Mouse (Mus musculus) right cerebral cortex, postnatal 14 days (tissue): ENCODE results near the gene Tmem108.

Experiments
- DNase-seq: peaks from one replicate; pipeline ENCODE4 v3.0.0; 2022

The Tmem108 gene

DNA sequence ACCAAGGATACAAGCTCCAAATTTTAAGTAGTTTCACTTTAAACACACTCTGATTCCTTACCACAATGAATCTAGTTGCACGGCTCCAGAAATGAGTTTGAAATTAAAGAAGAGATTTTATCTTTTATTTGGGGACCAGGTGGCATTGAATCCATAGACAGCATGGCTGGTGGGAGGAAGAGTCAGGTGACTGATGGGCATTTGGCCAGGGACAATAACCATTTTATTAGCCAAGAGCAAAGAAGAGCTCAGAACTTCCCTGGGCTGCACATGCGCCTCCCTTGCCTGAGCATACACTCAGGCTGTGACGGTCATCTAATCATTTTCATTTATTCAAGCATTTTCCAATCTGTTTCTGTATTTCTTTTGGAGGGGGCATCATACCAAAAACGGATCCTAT is 135.5 kb downstream of the Tmem108 start:
- DNase-seq: no peak

DNA sequence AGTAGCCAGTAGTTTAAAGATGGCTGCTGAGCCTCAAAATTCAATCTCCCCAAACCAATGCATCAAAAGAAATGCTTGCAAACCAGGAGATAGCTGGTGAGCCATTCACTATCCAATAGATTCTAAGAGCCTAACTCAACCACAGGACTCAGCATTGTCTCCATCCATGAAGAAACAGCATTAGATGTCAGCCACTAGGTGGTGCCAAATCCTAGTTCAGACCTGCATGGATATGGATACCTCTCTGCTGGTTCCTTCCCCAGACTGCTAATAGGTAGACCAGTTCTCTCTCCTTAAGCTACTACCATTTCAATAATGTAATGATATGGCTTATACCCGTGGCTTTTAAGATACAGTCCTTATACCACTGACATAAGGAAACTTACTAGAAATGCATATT is 137.0 kb downstream of the Tmem108 start:
- DNase-seq: peak; percentile 65

DNA sequence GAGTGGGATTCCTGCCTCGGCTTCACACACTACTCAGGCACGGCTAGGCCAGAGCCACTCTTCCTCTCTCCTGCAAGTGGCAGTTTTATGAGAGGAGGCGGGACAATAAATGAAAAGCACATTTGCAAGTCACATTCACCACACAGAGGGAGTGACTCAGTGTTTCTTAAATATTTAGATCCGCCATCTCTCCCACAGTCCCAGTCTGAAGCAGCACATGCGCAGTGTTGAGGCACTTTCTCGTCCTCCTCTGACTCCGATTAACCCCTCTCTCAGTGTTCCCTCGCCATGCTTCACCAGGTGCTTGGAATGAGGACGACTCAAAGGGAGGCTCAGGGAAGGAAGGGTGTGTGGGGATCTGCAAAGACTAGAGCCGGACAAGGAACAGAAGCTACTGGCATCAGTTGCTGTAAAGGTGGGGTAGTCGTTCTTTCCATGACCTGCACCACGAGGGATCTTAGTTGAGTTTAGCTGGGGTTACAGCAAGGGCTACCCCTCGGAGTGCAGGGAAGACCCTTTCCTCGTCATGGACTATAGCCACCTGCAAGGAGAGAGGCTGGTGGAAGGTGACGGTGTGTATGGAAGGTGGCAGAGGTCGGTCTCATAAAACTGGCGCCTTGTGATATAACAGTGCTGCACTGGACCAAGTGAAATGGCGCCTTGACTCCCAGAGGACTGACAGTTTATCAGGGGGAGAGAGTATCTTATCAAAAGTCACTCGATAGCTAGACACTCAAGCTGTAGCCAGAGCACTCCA is 137.9 kb downstream of the Tmem108 start:
- peak; percentile 58 for DNase-seq

DNA sequence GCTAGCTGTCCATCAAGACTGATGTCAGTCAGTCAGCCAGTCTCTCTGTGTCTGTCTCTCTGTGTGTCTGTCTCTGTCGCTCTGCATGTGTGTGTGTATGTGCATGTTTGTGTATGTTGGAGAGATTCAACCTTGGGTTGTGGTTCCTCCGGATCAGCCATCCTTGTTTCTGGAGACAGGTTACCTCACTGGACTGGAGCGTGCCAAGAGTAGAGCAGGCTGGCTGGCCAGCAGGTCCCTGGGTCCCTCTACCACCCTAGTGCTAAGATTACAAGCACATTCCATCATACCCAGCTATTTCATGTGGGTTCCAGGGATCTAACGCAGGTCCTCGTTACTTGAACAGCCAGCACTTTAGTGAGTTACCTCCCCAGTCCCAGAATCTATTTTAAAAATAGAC is 138.6 kb downstream of the Tmem108 start:
- no peak for DNase-seq

DNA sequence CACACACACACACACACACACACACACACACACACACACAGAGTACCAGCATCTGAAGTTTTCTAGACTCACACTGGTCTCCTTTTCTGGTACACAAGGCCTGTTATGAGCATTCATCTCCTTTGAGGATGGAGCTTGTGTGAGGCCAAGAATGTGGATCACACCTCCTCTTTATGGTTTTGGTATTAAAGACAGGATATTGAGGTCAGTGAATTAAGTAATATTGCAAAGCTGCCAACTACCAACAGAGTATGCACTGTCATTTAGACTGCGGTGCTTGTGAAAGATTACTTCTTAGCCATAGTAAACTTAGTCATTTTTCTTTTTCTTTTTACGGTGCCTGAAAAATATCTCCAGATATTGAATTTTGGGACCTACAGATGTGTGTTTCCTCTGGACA is 139.8 kb downstream of the Tmem108 start:
- no peak for DNase-seq

DNA sequence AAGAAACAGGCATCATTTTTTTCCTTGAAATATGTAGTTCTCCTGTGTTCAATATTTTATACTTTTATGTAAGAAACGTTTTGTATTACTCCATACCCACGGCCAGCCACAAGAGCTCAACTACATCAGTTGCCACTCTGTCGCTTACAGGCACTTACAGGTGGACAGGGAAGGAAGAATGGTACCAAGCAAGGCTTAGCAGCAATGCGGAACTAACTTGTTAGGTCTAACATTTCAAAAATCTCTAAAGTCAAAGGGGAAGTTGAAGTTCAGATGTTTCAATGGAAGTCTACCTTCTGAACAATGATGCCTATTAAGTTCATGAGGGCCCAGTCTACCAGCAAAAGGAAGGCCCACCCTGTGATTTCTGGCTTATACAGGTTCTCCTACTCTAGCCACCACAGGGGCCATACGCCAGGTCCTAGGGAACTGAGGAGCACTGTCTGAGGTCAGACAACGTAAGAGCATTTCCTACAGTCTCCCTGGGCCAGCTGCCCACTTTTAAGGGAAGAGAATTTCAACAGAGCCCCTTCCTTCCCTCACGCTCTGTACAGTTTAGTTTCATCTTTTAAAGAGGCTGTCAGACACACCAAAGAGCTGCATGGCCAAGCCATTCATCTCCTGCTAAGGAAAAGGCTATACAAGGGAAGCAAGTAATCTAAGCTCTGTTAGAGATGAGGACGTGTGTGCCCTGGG is 141.0 kb downstream of the Tmem108 start:
- DNase-seq: no peak

DNA sequence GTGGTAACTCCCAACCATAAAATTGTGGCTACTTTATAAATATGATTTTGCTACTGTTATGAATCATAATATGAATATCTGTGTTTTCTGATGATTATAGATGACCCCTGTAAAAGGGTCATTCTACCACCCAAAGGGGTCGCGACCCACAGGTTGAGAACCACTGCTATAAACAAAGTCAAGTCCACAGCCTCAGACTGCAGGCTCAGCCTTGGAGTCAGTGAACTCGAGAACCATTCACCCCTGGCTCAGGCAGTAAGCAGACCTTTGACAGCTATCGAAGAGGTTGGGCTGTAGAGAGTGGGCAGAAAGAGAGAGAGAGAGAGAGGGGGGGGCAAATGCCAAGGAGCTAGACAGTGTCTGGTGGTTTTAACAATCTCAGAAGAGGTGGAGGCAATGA is 147.4 kb downstream of the Tmem108 start:
- DNase-seq: no peak

DNA sequence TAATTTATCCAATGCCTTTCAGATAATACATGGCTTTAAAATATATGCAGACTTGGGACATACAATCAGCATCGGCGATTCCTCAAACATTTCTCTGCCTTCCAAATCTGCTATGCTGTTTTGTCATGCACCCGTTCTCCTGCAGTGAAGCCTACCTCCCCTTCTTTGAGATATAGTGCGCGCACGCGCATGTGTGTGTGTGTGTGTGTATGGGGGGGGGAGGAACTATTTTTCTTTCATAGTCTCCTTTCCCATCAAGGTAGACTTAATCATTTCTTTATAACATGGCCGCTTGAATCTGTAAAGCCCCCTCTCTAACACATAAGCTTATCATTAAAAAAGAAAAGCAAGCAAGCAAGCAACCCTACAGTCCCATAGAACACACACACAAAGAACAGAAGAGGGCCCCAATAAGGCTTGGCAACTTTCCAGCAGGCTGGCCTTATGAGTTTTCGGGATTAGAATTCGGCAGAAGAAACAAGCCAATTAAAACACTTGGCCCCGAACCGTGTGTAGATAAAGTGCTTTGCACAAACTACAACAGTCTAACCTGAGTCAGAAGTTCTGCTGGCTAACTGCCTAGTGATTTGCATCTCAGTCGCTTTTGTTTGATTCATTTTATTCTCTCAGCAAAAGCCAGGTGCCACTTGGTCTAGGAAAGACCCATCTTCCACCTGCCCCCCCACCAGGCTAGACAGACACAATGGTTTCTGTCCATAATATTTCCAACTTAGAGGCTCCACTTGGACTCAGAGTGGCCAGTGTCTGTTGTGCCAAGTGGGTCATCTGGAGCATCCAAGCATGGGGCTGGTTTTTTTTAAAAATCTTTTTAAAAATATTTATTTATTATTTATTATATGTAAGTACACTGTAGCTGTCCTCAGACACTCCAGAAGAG is 153.2 kb downstream of the Tmem108 start:
- DNase-seq: no peak

DNA sequence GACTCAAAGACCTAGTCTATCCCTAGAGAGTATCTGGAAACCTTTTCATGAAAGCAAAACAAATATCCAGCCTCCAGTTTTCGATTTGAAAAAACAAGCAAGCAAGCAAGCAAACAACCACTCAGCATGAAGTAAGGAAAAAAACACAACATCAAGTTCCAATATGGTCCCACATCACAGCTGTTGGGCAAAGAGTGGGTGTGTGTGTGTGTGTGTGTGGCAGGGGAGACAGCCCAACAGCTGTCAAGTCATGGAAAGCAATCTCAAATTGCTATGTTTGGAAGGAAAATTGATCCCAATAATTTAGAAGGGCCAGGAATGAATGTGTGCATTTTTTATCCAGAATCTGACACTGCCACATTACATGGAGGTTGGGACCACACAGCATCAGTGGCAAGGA is 155.6 kb downstream of the Tmem108 start:
- no peak for DNase-seq

DNA sequence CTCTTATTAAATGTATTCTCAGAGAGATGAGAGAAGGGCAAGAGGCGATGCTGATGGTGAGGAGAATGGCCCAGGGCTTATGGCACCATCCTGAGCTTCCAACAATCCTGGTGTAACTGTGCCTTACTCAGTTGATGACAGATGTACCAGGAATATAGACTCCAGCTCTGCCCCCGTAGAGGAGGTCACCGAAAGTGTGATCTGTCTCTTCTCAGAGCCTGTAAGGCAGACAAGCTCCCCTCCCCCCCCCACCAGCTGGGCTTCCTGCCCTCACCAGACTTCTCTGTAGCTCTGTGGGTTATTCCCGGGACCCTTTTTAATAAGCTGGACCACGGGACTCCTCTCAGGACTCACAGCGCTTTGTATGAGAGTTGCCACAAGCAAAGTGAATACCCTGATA is 157.8 kb downstream of the Tmem108 start:
- DNase-seq: no peak

DNA sequence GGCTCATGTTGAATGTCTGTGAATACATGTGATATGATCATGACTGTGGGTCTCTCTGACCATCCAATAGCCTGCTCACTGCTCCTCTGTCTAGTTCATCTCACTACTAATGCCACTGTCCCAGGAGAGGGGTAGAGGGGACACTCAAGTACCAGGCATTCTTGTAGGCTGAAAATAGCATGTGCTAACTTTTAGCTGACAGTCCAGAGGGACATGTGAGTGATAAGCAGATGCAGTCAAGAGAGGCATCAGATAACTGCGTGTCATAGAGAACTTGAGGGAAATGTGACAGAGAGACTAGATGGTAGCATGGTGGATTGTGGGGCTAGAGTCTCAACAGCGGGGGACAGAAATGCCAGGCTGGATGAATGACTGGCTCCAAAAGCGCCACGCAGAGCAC is 159.8 kb downstream of the Tmem108 start:
- DNase-seq: no peak

DNA sequence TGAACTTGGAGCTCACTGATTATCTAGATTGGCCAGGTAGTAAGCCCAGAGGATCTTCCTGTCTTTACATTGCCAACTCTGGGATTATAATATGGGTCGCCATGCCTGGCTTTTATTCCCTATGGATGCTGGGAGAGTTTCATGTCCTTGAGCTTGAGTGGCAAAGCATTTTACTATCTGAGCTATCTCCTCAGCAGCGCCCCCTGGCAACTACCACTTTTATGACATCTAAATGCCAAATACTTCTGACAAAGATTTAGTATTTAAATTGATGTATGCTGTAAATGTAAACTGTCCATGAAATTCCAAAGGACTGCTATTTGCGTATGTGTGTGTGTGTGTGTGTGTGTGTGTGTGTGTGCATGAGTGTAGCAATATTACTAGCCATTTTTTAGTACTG is 160.8 kb downstream of the Tmem108 start:
- no peak for DNase-seq

DNA sequence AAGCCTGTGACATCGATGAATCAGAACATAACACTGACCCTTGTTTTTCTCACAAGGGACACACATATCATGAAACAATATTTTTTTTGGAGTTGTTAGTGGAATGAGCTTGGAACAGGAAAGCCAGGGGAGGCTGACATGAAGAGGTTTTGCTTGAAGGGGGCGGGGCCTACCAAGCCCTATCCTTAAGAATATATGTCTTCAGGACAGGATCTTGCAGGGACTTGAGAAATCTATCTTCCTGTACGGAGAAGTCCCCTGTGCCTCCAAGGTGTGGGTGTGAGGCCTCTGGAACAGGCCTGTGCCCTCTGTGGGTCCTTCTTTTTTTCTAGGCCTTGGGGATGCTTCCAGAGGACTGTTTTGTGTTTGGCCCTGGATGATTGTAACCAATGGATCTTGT is 161.7 kb downstream of the Tmem108 start:
- no peak for DNase-seq

DNA sequence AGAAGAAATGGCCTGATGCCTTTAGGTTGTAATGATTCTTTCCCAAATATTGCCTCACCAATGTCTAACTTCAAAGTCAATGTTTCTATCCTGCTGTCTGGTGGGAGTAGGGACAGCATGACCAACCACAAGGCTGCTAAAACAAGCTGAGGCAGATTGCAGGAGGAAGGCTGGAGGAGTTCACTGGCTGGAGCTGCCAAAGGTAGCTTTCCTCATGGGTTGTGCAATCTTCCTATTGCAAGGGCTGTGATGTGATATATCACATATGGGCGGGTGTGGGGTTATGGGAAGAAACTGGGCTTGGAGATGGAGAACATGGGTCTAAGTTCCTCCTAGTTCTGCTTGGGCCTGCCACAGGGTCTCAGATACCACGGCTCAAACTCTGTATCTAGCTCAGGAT is 163.8 kb downstream of the Tmem108 start:
- no peak for DNase-seq

DNA sequence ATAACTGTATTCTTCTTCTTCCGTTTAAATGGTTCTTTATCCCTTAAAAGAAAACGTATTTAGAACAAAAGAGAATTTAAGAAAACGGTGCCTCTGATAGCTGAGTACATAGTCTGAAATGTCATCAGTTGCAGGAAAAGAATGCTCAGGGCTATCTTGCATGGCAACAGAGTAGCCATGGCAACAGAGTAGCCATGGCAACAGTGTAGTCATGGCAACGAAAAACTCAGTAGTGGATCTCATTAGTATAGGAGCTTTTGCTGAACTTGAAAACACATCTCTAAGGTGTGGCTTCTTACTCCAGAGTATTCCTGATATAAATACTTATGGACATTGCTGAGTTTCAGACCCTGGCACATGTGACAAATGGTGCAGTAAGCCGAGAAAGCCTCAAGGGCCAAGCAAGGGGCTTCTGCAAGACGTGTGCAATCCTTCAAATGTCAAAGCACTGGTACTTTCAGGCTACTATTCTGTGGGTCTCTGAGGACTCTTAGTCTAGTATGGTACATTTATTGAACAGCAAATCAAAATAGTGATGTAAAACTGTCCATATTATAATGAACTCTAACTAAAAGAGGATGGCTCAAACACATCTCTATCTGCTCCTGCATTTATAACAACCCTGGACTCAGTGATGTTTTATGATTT is 166.3 kb downstream of the Tmem108 start:
- peak; percentile 77 for DNase-seq

DNA sequence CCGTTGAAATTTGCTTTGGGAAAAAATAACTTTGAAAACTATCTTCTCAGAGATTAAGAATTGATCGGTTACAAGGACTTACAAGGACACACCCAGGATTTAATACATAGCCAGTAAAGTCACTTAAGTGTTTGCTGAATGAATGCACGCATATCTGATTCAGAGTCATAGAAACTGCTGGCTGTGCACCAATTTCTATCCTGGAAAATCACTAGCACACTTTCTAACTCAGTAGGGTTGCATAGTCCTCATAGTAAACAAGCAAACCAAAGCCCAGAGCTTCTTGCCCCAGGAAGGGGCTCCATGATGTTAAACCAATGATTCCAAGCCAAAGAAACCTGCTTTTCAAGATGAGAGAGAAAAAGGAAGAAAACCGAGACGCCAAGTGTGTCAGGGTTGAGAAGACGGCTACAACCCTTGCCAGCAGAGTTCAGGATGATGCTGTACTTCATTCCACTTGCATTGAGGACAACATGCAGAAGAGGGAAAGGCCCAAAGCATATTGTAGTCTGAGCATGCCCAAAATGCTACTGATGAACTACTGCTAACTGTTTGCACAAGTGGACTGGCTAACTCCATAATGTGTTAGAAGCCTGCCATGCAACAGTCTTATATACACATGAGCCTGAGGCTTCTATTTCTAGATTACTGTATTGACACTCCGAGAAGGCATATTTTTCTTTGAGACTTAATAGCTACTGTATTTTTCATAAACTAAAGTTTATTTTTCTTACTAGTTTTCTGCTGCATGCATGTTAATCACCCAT is 167.0 kb downstream of the Tmem108 start:
- DNase-seq: no peak

DNA sequence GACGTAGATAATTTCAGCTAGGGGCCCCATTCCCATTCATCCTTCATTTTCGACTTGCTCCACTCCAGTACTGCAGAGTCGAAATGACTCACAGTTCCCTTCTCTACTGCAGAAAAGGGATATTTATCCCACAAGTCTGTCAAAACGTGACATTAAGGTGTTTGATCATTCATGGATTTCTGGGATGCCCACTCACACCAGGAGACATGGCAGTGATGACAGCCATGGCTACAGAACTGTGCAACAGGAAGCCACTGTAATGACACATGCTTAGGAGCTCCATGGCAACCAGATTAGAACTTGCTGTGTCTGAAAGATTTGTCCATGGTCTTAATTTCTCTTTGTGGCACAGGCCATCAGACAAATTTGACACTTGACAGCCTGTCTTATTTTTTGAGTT is 168.6 kb downstream of the Tmem108 start:
- no peak for DNase-seq

DNA sequence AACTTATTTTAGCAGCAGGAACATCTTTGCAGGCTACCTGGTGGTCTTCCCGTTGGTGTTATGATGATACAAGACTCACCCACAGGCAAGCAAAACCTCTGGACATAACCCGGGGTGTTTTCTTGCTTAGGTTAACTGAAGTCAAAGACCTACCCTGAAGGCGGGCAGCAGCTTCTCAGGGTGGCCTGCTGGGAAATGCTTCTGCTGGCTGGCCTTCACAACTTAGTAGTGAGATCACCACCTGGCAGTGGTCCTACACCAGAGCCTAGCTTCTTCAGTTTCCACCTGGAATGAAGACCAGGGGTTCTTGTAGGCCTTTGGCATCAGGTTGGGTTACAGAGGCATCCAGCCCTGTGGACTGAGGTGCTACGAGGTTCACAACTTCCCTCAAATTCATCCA is 169.7 kb downstream of the Tmem108 start:
- DNase-seq: no peak

DNA sequence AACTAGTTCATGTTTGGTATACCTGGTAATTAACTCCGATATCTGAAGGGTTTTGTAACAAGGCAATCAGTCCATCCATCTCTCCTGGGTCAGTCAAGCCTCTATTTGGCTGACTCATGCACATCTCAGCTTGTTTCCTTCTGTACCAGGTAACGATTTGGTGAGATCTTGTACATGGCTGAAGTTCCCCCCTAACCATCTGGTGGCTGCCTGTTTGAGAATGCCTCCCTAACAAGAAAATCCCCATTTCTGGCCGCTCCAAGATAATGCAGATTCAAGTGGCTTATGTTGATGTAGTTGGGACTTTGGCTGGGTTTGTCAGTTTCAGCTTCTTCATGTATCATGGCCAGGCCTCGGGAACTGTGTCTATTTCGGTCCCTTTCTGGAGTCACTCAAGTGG is 170.8 kb downstream of the Tmem108 start:
- no peak for DNase-seq

DNA sequence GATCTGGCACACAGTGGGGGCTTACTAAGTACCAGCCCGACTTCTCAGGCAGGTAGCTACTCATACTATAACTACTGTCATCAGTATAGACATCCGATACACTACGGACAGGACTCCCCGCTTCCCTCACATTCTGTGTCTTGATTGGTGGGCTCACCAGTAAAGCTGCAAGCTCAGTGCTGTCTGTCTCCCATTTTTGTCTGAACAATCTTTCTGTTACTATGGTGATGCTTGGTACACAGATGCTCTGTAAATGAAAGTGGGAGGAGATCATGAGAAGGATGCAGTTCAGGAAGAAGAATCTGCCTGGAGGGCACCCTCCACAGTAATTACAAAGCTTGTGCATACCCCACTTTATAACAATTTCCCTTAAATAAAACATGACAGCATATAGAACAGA is 176.8 kb downstream of the Tmem108 start:
- no peak for DNase-seq

DNA sequence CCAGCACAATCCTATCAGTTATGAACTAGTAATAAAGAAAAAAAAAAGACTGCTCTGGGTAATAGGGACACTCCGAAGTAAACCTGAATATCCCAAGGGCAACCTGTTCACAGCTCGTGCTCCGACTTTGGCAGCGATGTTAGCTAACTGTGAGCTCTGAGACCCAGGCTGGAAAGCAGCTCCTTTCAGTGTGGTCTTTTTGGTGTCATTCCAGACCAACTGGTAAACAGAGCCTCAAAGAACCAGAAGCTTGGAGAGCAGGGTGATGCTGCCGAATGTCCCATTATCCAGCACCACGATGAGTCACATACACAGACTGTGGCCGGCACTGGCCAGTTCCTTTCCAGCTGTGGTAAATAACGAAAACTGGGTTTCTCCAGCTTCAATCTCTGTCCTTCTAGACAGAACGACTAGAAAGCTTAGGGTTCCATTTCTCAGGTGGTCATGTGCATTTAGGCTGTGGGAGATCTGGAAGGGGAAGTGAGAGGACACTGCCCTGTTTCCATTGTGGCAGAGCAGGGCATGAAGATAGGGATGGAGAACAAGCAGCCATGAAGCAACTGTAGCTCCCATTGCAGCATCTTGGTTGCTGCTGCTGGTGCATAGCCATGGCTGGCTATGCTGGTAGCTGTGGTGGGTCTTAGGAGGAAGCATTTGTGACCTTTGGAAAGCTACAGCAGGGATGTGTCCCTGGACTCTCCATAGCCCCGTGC is 179.2 kb downstream of the Tmem108 start:
- DNase-seq: no peak

DNA sequence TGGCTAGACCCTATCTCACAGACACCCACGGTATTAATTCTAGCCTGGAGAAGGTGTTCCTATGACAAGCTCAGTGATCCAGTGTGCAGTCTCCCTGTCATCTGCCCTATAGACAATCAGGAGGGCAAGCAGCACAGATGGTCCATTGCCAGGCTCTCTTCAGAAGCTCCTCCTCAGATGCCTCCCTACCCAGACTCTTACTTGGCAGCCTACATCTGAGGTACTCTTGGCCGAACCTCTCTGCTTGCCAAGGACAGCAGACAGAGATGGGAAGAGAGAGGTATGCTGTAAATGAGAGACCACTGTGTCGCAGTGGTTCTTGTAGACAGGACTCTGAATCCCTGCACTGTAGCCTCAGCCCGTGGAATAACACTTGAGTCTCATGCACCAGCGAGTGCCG is 181.0 kb downstream of the Tmem108 start:
- DNase-seq: no peak
